Mouse (Mus musculus) kidney, postnatal 10 days (tissue): ENCODE data around the gene Gngt2.

Experiments used
- DNase-seq: peaks from one replicate; pipeline ENCODE4 v3.0.0; 2021; ENCODE audit warnings: mixed read lengths

The Gngt2 gene

GRCm38 (mm10) chr11:95826317-95827167, 10.5 kb upstream of the Gngt2 start:
- no peak for DNase-seq

- no peak for DNase-seq
Observed at GRCm38 (mm10) chr11:95827168-95827447, 9.9 kb upstream of the Gngt2 start.

- DNase-seq = peak; percentile 87
Observed at GRCm38 (mm10) chr11:95827464-95828085, 9.4 kb upstream of the Gngt2 start.

GRCm38 (mm10) chr11:95828181-95828964, 8.6 kb upstream of the Gngt2 start:
- DNase-seq = no peak

- DNase-seq = no peak
Observed at GRCm38 (mm10) chr11:95829526-95830050, 7.4 kb upstream of the Gngt2 start.

GRCm38 (mm10) chr11:95830411-95831275, 6.4 kb upstream of the Gngt2 start:
- DNase-seq = no peak

GRCm38 (mm10) chr11:95831276-95831619, 5.8 kb upstream of the Gngt2 start:
- DNase-seq = no peak

GRCm38 (mm10) chr11:95831641-95832040, 5.4 kb upstream of the Gngt2 start:
- no peak for DNase-seq

- no peak for DNase-seq
Observed at GRCm38 (mm10) chr11:95832129-95833005, 4.6 kb upstream of the Gngt2 start.

- DNase-seq = no peak
Observed at GRCm38 (mm10) chr11:95833006-95833570, 3.9 kb upstream of the Gngt2 start.

GRCm38 (mm10) chr11:95833631-95834142, 3.3 kb upstream of the Gngt2 start:
- no peak for DNase-seq

- DNase-seq = peak; percentile 65
Observed at GRCm38 (mm10) chr11:95834143-95834667, 2.8 kb upstream of the Gngt2 start.

- no peak for DNase-seq
Observed at GRCm38 (mm10) chr11:95834742-95835710, 2.0 kb upstream of the Gngt2 start.

- no peak for DNase-seq
Observed at GRCm38 (mm10) chr11:95835832-95836231, 1.2 kb upstream of the Gngt2 start.

- DNase-seq = no peak
Observed at GRCm38 (mm10) chr11:95836433-95836832, 583 bp upstream of the Gngt2 start.

GRCm38 (mm10) chr11:95838598-95838997, 1.6 kb downstream of the Gngt2 start:
- DNase-seq = no peak

GRCm38 (mm10) chr11:95838999-95839868, 2.2 kb downstream of the Gngt2 start:
- no peak for DNase-seq
